Mouse (Mus musculus): ENCODE results near the gene Megf9. TPM values are rescaled to one million over a fixed set of nuclear protein-coding genes. Genes with fewer than 3 reads are reported as not detected.

Gene Megf9
- polyA plus RNA-seq (2014; fragmentation: Nextera tagmentation; extraction: Ambion mirVana): 28.2 and 29.3 TPM in 2 replicates

DNA sequence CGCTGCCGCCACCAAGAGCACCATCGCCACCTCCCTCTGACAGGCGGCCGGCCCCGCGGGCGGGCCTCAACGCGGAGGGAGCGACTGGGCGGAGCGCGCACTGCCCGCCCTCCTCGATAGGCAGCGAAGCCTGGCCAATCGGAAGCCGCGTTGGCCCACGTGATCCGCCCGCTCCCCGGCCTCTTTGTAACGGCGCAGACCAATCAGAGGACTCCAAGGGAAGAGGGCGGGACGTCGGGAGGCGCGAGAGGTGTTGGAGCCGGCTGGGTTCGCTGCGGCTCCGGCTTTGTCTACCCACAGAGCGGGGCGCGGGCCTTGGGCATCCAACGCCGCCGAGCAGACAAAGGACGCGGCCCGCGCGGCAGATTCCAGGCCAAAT is at the start of gene Megf9:
Megf9 (minus strand) TSS at position 105 of the 379 bp plus-strand sequence.
- no peaks in the 10 kb centered on the region for H3K36me3 ChIP-seq (ENCODE audit: control insufficient read depth, insufficient read depth, low read length)
- peak within 1 kb of the TSS; percentile 98 for H3K9ac ChIP-seq (ENCODE audit: low read length)
- H3K9me3 ChIP-seq (ENCODE audit: control insufficient read depth, low read length): no peaks in the 10 kb centered on the region
- peak within 1 kb of the TSS; percentile 98 for H3K27ac ChIP-seq (ENCODE audit: low read depth, low read length)
- peak within 1 kb of the TSS; percentile 90 for H3K4me3 ChIP-seq (ENCODE audit: low read depth, low read length)
- DNase-seq (ENCODE audit: low spot score) (peak; percentile 98), ATAC-seq (replicated peaks; ENCODE audit: low FRiP score) (peak; percentile 98)
- no peaks in the 10 kb centered on the region for H3K27me3 ChIP-seq (ENCODE audit: control insufficient read depth, insufficient read depth, low read length)
- peak within 1 kb of the TSS; percentile 83 for H3K4me2 ChIP-seq (ENCODE audit: low read depth, low read length, severe bottlenecking)
- WGBS: under 1% methylated on average over 44 of the region's 46 CpGs
- peaks cover 11% of the 10 kb centered on the region; the same call in 1 of the 2 replicates for H3K4me1 ChIP-seq (replicated peaks; ENCODE audit: control insufficient read depth, insufficient read depth, low read length)

- no peak overlapping the region for H3K9ac ChIP-seq (ENCODE audit: low read length)
- H3K27me3 ChIP-seq (ENCODE audit: control insufficient read depth, insufficient read depth, low read length): no peaks in the 10 kb centered on the region
- ATAC-seq (replicated peaks; ENCODE audit: low FRiP score) (no peak), DNase-seq (ENCODE audit: low spot score) (peak; percentile 52)
- H3K36me3 ChIP-seq (ENCODE audit: control insufficient read depth, insufficient read depth, low read length): no peaks in the 10 kb centered on the region
- no peaks in the 10 kb centered on the region for H3K9me3 ChIP-seq (ENCODE audit: control insufficient read depth, low read length)
- no peak overlapping the region for H3K27ac ChIP-seq (ENCODE audit: low read depth, low read length)
- 63% methylated on average over 3 of the region's 3 CpGs for WGBS
- no peaks in the 10 kb centered on the region for H3K4me1 ChIP-seq (replicated peaks; ENCODE audit: control insufficient read depth, insufficient read depth, low read length)
- H3K4me3 ChIP-seq (ENCODE audit: low read depth, low read length): no peak overlapping the region
- H3K4me2 ChIP-seq (ENCODE audit: low read depth, low read length, severe bottlenecking): no peak overlapping the region
Measured at GRCm38 (mm10) chr4:70579654-70580053, 44.9 kb upstream of the Megf9 start.

- Histone ChIP-seq H3K4me1 (replicated peaks; ENCODE audit: control insufficient read depth, insufficient read depth, low read length) (no peaks in the 10 kb centered on the region), H3K27ac (ENCODE audit: low read depth, low read length) (no peak overlapping the region), H3K27me3 (ENCODE audit: control insufficient read depth, insufficient read depth, low read length) (no peaks in the 10 kb centered on the region), H3K4me2 (ENCODE audit: low read depth, low read length, severe bottlenecking) (no peak overlapping the region), H3K4me3 (ENCODE audit: low read depth, low read length) (no peak overlapping the region), H3K9me3 (ENCODE audit: control insufficient read depth, low read length) (no peaks in the 10 kb centered on the region), H3K9ac (ENCODE audit: low read length) (no peak overlapping the region), H3K36me3 (ENCODE audit: control insufficient read depth, insufficient read depth, low read length) (no peaks in the 10 kb centered on the region)
- DNase-seq (ENCODE audit: low spot score) (no peak), ATAC-seq (replicated peaks; ENCODE audit: low FRiP score) (no peak)
- 67% methylated on average over 3 of the region's 3 CpGs for WGBS
Measured at GRCm38 (mm10) chr4:70578301-70578700, 43.5 kb upstream of the Megf9 start.

- Histone ChIP-seq H3K4me3 (ENCODE audit: low read depth, low read length) (no peak overlapping the region), H3K4me1 (replicated peaks; ENCODE audit: control insufficient read depth, insufficient read depth, low read length) (no peaks in the 10 kb centered on the region), H3K27ac (ENCODE audit: low read depth, low read length) (no peak overlapping the region), H3K9me3 (ENCODE audit: control insufficient read depth, low read length) (no peaks in the 10 kb centered on the region), H3K27me3 (ENCODE audit: control insufficient read depth, insufficient read depth, low read length) (no peaks in the 10 kb centered on the region), H3K9ac (ENCODE audit: low read length) (no peak overlapping the region), H3K4me2 (ENCODE audit: low read depth, low read length, severe bottlenecking) (no peak overlapping the region), H3K36me3 (ENCODE audit: control insufficient read depth, insufficient read depth, low read length) (no peaks in the 10 kb centered on the region)
- DNase-seq (ENCODE audit: low spot score) (no peak), ATAC-seq (replicated peaks; ENCODE audit: low FRiP score) (no peak)
Measured at GRCm38 (mm10) chr4:70576096-70576495, 41.3 kb upstream of the Megf9 start.

DNA sequence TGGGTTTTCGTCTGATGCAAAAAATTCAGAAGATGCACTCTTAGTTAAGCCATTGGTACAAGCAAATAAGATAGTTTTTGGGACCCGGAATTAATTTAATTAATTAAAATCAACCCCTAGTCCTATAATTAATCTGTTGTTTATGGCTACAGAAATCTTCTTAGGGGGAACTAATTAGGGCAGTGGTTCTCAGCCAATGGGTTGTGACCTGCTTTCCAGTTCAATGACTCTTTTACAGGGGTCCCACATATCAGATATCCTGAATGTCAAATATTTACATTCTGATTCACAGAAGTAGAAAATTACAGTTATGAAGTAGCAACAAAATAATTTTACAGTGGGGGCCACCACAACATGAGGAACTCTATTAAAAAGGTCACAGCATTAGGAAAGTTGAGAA is 39.1 kb upstream of the Megf9 start:
- Histone ChIP-seq H3K27me3 (ENCODE audit: control insufficient read depth, insufficient read depth, low read length) (no peaks in the 10 kb centered on the region), H3K4me1 (replicated peaks; ENCODE audit: control insufficient read depth, insufficient read depth, low read length) (no peaks in the 10 kb centered on the region), H3K4me2 (ENCODE audit: low read depth, low read length, severe bottlenecking) (no peak overlapping the region), H3K4me3 (ENCODE audit: low read depth, low read length) (no peak overlapping the region), H3K36me3 (ENCODE audit: control insufficient read depth, insufficient read depth, low read length) (no peaks in the 10 kb centered on the region), H3K9ac (ENCODE audit: low read length) (no peak overlapping the region), H3K9me3 (ENCODE audit: control insufficient read depth, low read length) (no peaks in the 10 kb centered on the region), H3K27ac (ENCODE audit: low read depth, low read length) (no peak overlapping the region)
- DNase-seq (ENCODE audit: low spot score) (no peak), ATAC-seq (replicated peaks; ENCODE audit: low FRiP score) (no peak)
- 89% methylated on average over 2 of the region's 2 CpGs for WGBS

DNA sequence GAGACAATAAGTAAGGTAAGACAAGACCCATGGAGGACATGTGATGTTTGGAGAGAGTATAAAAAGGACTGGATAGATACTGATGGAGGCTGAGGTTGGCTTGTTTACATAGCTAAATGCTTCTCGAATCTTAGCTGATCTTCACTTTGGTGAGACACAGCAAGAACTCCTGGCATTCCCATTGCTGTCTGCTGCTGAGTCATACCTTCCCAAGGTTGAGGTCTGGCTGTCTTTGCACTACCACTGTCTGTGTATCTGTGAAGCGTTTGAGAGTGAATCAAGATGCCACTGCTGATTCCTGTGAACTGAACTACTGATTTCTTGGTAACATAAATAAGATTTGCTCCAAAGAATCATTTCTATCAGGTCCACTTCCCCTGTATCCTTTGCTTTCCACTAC is 19.1 kb upstream of the Megf9 start:
- Histone ChIP-seq H3K36me3 (ENCODE audit: control insufficient read depth, insufficient read depth, low read length) (no peaks in the 10 kb centered on the region), H3K4me2 (ENCODE audit: low read depth, low read length, severe bottlenecking) (no peak overlapping the region), H3K4me1 (replicated peaks; ENCODE audit: control insufficient read depth, insufficient read depth, low read length) (no peaks in the 10 kb centered on the region), H3K9ac (ENCODE audit: low read length) (no peak overlapping the region), H3K27me3 (ENCODE audit: control insufficient read depth, insufficient read depth, low read length) (no peaks in the 10 kb centered on the region), H3K4me3 (ENCODE audit: low read depth, low read length) (no peak overlapping the region), H3K9me3 (ENCODE audit: control insufficient read depth, low read length) (no peaks in the 10 kb centered on the region), H3K27ac (ENCODE audit: low read depth, low read length) (no peak overlapping the region)
- ATAC-seq (replicated peaks; ENCODE audit: low FRiP score) (no peak), DNase-seq (ENCODE audit: low spot score) (no peak)
- WGBS: 74% methylated on average over 2 of the region's 2 CpGs

GRCm38 (mm10) chr4:70553230-70553797 is 18.5 kb upstream of the Megf9 start:
- Histone ChIP-seq H3K9ac (ENCODE audit: low read length) (no peak overlapping the region), H3K27me3 (ENCODE audit: control insufficient read depth, insufficient read depth, low read length) (no peaks in the 10 kb centered on the region), H3K4me2 (ENCODE audit: low read depth, low read length, severe bottlenecking) (no peak overlapping the region), H3K4me3 (ENCODE audit: low read depth, low read length) (no peak overlapping the region), H3K36me3 (ENCODE audit: control insufficient read depth, insufficient read depth, low read length) (no peaks in the 10 kb centered on the region), H3K4me1 (replicated peaks; ENCODE audit: control insufficient read depth, insufficient read depth, low read length) (no peaks in the 10 kb centered on the region), H3K27ac (ENCODE audit: low read depth, low read length) (no peak overlapping the region), H3K9me3 (ENCODE audit: control insufficient read depth, low read length) (no peaks in the 10 kb centered on the region)
- WGBS: 88% methylated on average over 5 of the region's 5 CpGs
- ATAC-seq (replicated peaks; ENCODE audit: low FRiP score): no peak
- DNase-seq (ENCODE audit: low spot score): no peak

DNA sequence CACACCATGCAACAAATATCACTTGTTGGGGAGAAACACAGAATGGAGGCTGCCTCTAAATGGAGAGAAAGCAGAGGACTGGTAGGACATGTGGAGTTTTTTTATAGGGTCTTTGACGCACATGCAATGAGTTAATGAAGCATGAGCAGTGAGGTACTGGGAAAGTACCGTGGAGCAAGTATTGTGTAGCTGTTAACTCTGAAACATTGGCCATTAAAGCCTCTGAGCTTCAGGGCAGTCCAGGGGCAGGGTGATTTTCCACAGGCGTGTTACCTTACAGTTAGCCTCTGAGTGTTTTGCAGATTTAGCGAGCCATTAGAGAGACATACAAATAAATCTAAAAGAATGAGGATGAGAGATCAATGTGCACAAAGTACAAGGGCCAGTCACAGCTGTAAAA is 17.3 kb upstream of the Megf9 start:
- Histone ChIP-seq H3K9me3 (ENCODE audit: control insufficient read depth, low read length) (no peaks in the 10 kb centered on the region), H3K9ac (ENCODE audit: low read length) (no peak overlapping the region), H3K27ac (ENCODE audit: low read depth, low read length) (no peak overlapping the region), H3K4me3 (ENCODE audit: low read depth, low read length) (no peak overlapping the region), H3K36me3 (ENCODE audit: control insufficient read depth, insufficient read depth, low read length) (no peaks in the 10 kb centered on the region), H3K4me2 (ENCODE audit: low read depth, low read length, severe bottlenecking) (no peak overlapping the region), H3K27me3 (ENCODE audit: control insufficient read depth, insufficient read depth, low read length) (no peaks in the 10 kb centered on the region), H3K4me1 (replicated peaks; ENCODE audit: control insufficient read depth, insufficient read depth, low read length) (no peaks in the 10 kb centered on the region)
- WGBS: 69% methylated on average over 4 of the region's 4 CpGs
- DNase-seq (ENCODE audit: low spot score): no peak
- ATAC-seq (replicated peaks; ENCODE audit: low FRiP score): no peak

DNA sequence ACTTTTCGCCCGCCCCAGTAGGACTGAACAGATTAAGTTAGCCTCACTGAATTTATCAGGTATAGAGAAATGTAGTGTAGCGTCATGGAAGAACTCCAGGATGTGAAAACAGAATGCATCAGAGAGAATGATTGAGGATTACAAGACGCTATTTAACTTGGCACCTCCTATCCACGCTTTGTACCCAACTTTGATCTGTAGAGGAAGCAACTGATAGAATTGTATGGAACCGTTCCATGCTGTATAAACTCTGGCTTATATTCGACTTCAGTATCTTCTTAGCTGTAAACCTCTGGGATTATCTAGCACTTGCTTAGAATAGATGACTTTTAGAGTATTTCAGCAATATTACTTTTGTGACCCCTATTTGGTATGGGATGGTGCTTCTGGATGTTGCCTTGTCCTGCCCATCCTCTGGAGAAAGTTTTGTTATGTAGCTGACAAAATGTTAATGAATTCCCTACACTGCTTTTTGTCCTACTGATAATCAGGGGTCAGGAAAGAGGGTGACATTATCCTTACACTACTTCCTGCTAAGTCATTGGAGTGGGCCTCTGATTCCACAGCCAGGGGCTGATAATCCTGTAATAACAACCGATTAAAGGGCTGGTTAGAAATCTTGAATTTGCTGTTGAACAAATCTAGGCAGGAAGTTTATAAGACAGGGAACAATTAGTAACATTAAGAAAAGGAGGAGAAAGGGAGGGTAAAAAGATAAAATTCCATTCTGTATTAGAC is 12.8 kb upstream of the Megf9 start:
- H3K27ac ChIP-seq (ENCODE audit: low read depth, low read length): no peak overlapping the region

More for the DNA sequence above, 12.8 kb upstream of the Megf9 start:
- 91% methylated on average over 8 of the region's 8 CpGs for WGBS
- ATAC-seq (replicated peaks; ENCODE audit: low FRiP score) (no peak), DNase-seq (ENCODE audit: low spot score) (no peak)
- Histone ChIP-seq H3K27me3 (ENCODE audit: control insufficient read depth, insufficient read depth, low read length) (no peaks in the 10 kb centered on the region; the same call in 1 of the 2 replicates), H3K36me3 (ENCODE audit: control insufficient read depth, insufficient read depth, low read length) (no peaks in the 10 kb centered on the region), H3K9me3 (ENCODE audit: control insufficient read depth, low read length) (no peaks in the 10 kb centered on the region), H3K4me2 (ENCODE audit: low read depth, low read length, severe bottlenecking) (no peak overlapping the region), H3K9ac (ENCODE audit: low read length) (no peak overlapping the region), H3K4me3 (ENCODE audit: low read depth, low read length) (no peak overlapping the region), H3K4me1 (replicated peaks; ENCODE audit: control insufficient read depth, insufficient read depth, low read length) (no peaks in the 10 kb centered on the region)
